Mouse (Mus musculus): ENCODE results near the gene Trap1. TPM values are rescaled to one million over a fixed set of nuclear protein-coding genes. Genes with fewer than 3 reads are reported as not detected.

Gene Trap1
- polyA plus RNA-seq, 1 experiment from 2014 or later: 68.3 TPM

DNA sequence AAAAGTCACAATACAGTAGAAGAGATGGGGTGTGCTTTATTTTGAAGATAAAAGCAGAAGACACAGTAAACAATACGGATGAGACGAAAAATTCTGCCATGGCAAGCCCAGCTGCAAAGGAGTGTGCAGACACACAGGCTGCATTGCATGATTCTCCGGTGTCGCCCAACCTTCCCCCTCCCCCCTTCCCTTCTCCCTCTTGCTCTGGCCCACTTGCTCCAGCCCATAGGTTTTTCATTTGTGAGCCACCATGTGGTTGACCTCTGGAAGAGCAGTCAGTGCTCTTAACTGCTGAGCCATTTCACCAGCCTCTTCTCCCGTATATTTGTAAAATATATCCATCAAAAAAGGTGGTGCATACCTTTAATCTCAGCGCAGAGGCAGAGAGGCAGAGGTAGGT lies 3.3 kb downstream of the Trap1 start:
- 79% methylated on average over 6 of the region's 6 CpGs for WGBS
- peaks cover 11% of the 10 kb centered on the region for H3K4me1 ChIP-seq
- H3K36me3 ChIP-seq (replicated peaks): no peaks in the 10 kb centered on the region
- no peaks in the 10 kb centered on the region for H3K9me3 ChIP-seq
- H3K4me2 ChIP-seq: no peak overlapping the region
- ATAC-seq (ENCODE audit: low FRiP score): no peak
- H3K4me3 ChIP-seq (replicated peaks): no peak overlapping the region
- H3K27ac ChIP-seq: no peak overlapping the region
- H3K27me3 ChIP-seq: no peaks in the 10 kb centered on the region
- no peak overlapping the region for H3K9ac ChIP-seq

DNA sequence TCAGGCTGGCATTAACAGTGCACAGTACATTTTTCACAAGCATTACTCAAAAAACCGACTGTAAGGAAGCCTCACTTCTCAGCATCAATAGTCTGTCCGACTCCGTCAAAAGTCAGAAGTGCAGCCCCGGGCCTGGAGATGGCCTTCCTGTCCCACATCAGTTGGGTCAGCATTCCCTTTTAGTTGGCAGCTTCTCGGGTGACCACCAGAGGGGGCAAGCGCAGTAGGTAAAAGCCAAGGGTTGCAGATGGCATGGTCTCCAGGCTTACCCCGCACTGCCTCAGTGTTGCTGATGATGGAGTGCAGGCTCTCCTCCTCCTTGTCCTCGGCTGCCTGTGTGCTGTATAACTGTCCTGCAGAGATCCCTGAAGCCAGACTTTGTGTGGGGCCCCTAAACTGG lies 9.0 kb downstream of the Trap1 start:
- Histone ChIP-seq H3K9me3 (no peaks in the 10 kb centered on the region), H3K27ac (no peak overlapping the region), H3K36me3 (replicated peaks) (peaks cover 46% of the 10 kb centered on the region), H3K9ac (no peak overlapping the region), H3K4me3 (replicated peaks) (no peak overlapping the region), H3K4me2 (no peak overlapping the region), H3K27me3 (no peaks in the 10 kb centered on the region), H3K4me1 (no peaks in the 10 kb centered on the region)
- ATAC-seq (ENCODE audit: low FRiP score): no peak
- WGBS: 62% methylated on average over 8 of the region's 8 CpGs

DNA sequence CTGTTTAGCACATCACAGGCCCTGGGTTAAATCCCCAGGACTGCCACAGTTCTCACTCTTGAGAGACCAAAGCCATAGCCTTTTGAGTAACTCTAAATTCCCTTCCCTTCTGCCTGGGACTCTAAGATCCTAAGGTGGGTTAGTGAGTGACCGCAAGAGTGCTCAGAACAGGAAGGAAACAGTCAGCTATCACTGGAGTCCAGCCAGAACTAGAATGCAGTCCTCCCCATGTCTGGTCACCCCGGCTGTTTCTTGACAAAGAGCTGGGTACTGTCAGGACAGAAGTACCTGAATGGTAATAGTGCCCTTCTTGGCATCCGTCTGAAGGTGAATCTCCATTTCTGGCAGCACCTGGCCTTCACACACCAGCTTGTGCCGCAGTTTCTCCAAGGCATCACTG lies 12.7 kb downstream of the Trap1 start:
- Histone ChIP-seq H3K9ac (no peak overlapping the region), H3K4me1 (no peaks in the 10 kb centered on the region), H3K27me3 (no peaks in the 10 kb centered on the region), H3K4me2 (no peak overlapping the region), H3K36me3 (replicated peaks) (peaks cover 76% of the 10 kb centered on the region), H3K27ac (no peak overlapping the region), H3K9me3 (no peaks in the 10 kb centered on the region), H3K4me3 (replicated peaks) (no peak overlapping the region)
- 96% methylated on average over 4 of the region's 4 CpGs for WGBS
- no peak for ATAC-seq (ENCODE audit: low FRiP score)

DNA sequence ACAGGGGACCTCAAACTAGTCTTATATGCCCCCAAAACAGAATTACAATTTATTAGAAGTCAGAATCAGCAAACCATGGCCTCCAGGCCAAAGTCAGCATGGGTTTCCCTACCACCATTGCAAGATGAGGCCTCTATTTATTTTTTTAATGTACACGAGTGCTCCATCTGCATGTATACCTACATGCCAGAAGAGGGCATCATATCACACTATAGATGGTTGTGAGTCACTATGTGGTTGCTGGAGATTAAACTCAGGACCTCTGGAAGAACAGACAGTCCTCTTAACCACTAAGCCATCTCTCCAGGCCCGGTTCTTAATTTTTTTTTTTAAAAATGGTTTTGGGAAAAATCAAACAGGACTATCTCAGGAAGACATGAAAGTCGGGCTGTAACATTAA lies 23.8 kb downstream of the Trap1 start:
- Histone ChIP-seq H3K27me3 (no peaks in the 10 kb centered on the region), H3K36me3 (replicated peaks) (peaks cover 72% of the 10 kb centered on the region), H3K4me3 (replicated peaks) (no peak overlapping the region), H3K27ac (no peak overlapping the region), H3K4me2 (no peak overlapping the region), H3K9ac (no peak overlapping the region), H3K9me3 (no peaks in the 10 kb centered on the region), H3K4me1 (no peaks in the 10 kb centered on the region)
- ATAC-seq (ENCODE audit: low FRiP score): no peak
- WGBS: 86% methylated on average over 3 of the region's 3 CpGs

DNA sequence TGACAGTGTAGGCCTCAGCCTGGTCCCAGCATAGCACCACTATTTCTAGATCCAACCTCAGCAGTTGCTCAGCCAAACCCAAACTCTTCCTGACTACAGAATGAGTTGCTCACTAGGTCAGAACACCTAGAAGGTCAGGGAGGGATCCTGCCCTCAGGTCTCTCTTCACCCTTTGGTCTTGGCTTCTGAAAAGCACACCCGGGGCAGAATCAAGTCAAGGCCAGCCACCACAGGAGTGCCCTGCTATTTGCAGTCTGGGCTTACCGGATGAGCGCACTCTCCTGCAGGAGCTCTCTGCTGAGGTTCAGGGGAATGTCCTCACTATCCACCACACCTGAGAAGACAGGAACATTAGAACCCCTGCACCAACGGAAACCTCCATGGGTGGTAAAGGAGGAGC lies 25.0 kb downstream of the Trap1 start:
- peaks cover 71% of the 10 kb centered on the region for H3K36me3 ChIP-seq (replicated peaks)
- no peaks in the 10 kb centered on the region for H3K4me1 ChIP-seq
- no peaks in the 10 kb centered on the region for H3K27me3 ChIP-seq
- no peak overlapping the region for H3K9ac ChIP-seq
- H3K4me2 ChIP-seq: no peak overlapping the region
- no peak overlapping the region for H3K27ac ChIP-seq
- H3K4me3 ChIP-seq (replicated peaks): no peak overlapping the region
- no peak for ATAC-seq (ENCODE audit: low FRiP score)
- no peaks in the 10 kb centered on the region for H3K9me3 ChIP-seq
- WGBS: 98% methylated on average over 4 of the region's 4 CpGs

DNA sequence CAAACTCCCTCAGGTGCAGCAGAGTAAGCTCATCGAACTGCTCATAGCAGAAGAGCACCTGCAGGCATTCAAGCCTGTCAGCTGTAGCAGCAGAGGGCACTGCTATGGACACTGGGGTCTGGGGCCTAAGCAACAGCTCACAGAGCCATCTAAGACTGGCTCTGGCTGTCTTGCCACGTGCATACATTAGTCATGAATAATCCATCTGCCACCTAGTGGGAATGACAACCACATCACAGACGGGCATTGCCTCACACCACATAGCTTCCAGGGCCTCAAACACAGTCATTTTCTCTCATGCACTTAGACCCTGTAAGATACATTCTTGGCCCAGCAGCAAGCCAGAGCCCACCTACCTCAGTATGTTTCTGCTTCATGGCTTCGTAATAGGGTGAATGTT lies 32.1 kb downstream of the Trap1 start:
- Histone ChIP-seq H3K4me1 (no peaks in the 10 kb centered on the region), H3K27ac (no peak overlapping the region), H3K36me3 (replicated peaks) (peaks cover 75% of the 10 kb centered on the region), H3K4me3 (replicated peaks) (no peak overlapping the region), H3K9me3 (no peaks in the 10 kb centered on the region), H3K9ac (no peak overlapping the region), H3K27me3 (no peaks in the 10 kb centered on the region), H3K4me2 (no peak overlapping the region)
- no peak for ATAC-seq (ENCODE audit: low FRiP score)
- 80% methylated on average over 4 of the region's 4 CpGs for WGBS

DNA sequence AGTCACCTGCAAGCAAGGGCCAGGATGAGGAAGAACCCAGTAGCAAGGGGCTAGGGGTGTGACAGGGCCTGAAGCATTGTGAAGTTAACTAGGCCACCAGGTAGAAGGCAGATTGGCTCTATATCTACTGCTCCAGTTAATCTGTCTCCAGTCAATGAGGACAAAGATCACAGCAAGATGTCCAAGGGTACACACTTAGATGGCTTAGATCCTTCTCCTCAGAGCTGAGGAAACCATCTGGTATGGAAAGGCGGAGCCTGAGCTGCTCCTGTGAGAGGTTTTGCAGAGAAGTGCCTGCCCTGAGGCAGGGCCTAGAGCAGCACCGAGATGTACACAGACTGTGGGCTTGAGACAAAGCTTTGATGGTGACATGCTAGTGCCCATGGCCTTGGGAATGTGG lies 33.5 kb downstream of the Trap1 start:
- WGBS: 99% methylated on average over 2 of the region's 2 CpGs
- H3K36me3 ChIP-seq (replicated peaks): peaks cover 76% of the 10 kb centered on the region
- no peak for ATAC-seq (ENCODE audit: low FRiP score)

DNA sequence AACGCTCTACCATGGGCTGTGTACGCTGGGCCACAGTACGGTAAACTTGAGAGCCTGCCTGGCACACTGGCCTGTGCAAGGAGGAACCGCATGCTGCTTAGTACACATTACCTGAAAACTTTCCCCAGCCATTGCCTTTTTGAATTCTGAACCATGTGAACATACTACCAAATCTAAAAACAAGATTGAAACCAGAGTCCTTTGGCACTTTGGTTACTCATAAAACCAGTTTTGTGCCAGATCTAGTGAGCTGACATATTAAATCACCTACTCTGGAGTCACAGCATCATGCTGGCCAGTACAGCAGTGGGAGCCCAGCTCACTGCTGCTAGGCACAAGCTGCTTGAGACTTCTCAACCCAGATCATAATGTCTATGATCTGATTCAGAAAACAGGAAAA lies 36.0 kb downstream of the Trap1 start:
- H3K4me2 ChIP-seq: no peak overlapping the region
- H3K9me3 ChIP-seq: no peaks in the 10 kb centered on the region
- no peak overlapping the region for H3K4me3 ChIP-seq (replicated peaks)
- WGBS: over 99% methylated on average over 4 of the region's 4 CpGs
- no peaks in the 10 kb centered on the region for H3K27me3 ChIP-seq
- H3K27ac ChIP-seq: no peak overlapping the region
- H3K36me3 ChIP-seq (replicated peaks): peaks cover 76% of the 10 kb centered on the region
- no peaks in the 10 kb centered on the region for H3K4me1 ChIP-seq
- no peak overlapping the region for H3K9ac ChIP-seq
- no peak for ATAC-seq (ENCODE audit: low FRiP score)

More for the DNA sequence above, 33.5 kb downstream of the Trap1 start:
- Histone ChIP-seq H3K9ac (no peak overlapping the region), H3K27me3 (no peaks in the 10 kb centered on the region), H3K4me3 (replicated peaks) (no peak overlapping the region), H3K4me2 (no peak overlapping the region), H3K27ac (no peak overlapping the region), H3K9me3 (no peaks in the 10 kb centered on the region), H3K4me1 (no peaks in the 10 kb centered on the region)

DNA sequence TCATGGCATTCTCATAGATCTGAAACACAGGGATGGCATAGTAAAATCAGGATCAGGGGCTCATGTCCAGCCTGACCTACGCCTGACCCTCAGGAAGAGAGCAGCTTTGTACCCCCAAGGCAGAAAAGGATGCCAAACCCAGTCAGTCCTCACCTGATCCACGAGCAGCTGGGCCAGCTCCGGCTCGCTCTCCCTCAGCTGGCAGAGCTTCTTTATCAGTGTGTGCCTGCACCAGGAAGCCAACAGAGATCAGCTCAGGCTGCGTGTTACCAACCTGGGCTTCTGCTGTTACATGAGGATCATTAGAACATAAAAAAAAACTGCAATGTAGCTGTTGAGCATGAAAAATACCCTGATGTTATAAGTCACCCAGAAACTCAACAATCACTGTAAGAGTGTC lies 37.4 kb downstream of the Trap1 start:
- H3K27ac ChIP-seq: no peak overlapping the region
- H3K4me1 ChIP-seq: no peaks in the 10 kb centered on the region
- no peaks in the 10 kb centered on the region for H3K27me3 ChIP-seq
- no peaks in the 10 kb centered on the region for H3K9me3 ChIP-seq
- ATAC-seq (ENCODE audit: low FRiP score): no peak
- no peak overlapping the region for H3K9ac ChIP-seq
- peaks cover 67% of the 10 kb centered on the region for H3K36me3 ChIP-seq (replicated peaks)
- no peak overlapping the region for H3K4me3 ChIP-seq (replicated peaks)
- WGBS: 88% methylated on average over 5 of the region's 5 CpGs
- no peak overlapping the region for H3K4me2 ChIP-seq

DNA sequence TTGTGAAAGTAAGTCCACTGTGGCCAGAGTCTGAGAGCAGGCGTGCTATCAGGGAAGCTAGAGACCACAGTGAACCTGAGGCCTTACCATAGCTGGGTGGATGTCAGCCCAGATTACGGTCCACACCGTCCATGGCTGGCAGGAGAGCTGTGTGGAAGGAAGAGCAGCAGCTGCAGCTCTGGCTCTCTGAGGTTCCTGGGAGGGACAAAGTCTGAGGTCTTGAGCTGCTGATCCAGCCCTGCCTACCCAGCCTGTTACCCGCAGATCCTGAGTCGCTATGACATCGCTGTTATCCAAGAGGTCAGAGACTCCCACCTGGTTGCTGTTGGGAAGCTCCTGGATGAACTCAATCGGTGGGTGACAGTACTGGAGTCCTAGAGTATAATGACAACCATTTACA lies 39.9 kb downstream of the Trap1 start:
- Histone ChIP-seq H3K27me3 (no peaks in the 10 kb centered on the region), H3K4me1 (no peaks in the 10 kb centered on the region), H3K4me3 (replicated peaks) (no peak overlapping the region), H3K36me3 (replicated peaks) (peaks cover 48% of the 10 kb centered on the region), H3K27ac (no peak overlapping the region), H3K4me2 (no peak overlapping the region), H3K9me3 (no peaks in the 10 kb centered on the region), H3K9ac (no peak overlapping the region)
- whole genome bisulfite sequencing: 94% methylated on average over 7 of the region's 7 CpGs
- ATAC-seq (ENCODE audit: low FRiP score): no peak

DNA sequence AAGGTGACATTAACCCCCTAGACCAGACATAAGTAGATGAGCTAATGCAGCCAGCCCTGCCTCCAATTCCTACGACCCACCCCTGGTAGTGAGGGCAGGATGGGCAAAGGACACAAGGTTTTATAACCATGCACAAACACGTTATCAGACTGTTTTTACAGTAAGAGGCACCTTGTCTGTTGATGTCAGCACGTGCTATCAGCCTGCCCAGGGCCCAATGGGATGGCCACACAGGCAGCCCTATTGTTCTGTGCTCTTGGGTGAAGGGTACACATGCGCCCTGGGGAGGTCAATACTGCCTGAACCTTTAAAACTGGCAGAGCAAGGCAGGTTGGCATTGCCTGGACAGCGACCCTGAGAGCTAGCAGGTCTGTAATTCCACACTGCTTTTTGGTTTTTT lies 40.8 kb downstream of the Trap1 start, which contains the start of gene Dnase1:
Gene Dnase1 (plus strand): TSS at position 136 of the 400 bp plus-strand sequence.
- ATAC-seq (ENCODE audit: low FRiP score): no peak
- Histone ChIP-seq H3K9ac (no peak within 1 kb of the TSS), H3K27me3 (no peaks in the 10 kb centered on the region), H3K36me3 (replicated peaks) (peaks cover 48% of the 10 kb centered on the region), H3K27ac (no peak within 1 kb of the TSS), H3K4me1 (no peaks in the 10 kb centered on the region), H3K4me3 (replicated peaks) (no peak within 1 kb of the TSS), H3K4me2 (no peak within 1 kb of the TSS), H3K9me3 (no peaks in the 10 kb centered on the region)
- WGBS: 93% methylated on average over 5 of the region's 5 CpGs

DNA sequence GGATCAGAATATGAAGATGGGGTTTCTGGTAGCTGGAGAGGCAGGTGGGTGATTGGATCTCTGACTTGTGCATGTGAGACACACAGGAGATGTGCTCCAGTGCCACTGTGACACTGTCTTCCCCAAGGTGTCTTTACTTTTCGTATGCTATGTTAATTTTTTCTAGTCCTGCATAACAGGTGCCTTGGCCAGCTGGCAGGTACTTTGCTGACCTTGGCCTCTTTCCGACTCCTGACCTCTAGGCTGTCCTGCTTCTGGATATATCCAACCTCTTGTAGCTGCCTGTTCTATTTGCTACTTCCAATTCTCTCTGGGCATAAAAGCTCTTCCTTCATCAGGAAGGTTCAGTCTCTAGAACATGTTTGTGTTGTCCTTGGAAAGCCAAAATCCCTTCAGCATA lies 42.1 kb downstream of the Trap1 start:
- no peaks in the 10 kb centered on the region for H3K9me3 ChIP-seq
- H3K4me1 ChIP-seq: no peaks in the 10 kb centered on the region
- H3K27ac ChIP-seq: no peak overlapping the region
- H3K4me2 ChIP-seq: no peak overlapping the region
- peaks cover 42% of the 10 kb centered on the region for H3K36me3 ChIP-seq (replicated peaks)
- no peak overlapping the region for H3K9ac ChIP-seq
- no peak overlapping the region for H3K4me3 ChIP-seq (replicated peaks)
- ATAC-seq (ENCODE audit: low FRiP score): no peak
- no peaks in the 10 kb centered on the region for H3K27me3 ChIP-seq
- WGBS: 89% methylated on average over 2 of the region's 2 CpGs

DNA sequence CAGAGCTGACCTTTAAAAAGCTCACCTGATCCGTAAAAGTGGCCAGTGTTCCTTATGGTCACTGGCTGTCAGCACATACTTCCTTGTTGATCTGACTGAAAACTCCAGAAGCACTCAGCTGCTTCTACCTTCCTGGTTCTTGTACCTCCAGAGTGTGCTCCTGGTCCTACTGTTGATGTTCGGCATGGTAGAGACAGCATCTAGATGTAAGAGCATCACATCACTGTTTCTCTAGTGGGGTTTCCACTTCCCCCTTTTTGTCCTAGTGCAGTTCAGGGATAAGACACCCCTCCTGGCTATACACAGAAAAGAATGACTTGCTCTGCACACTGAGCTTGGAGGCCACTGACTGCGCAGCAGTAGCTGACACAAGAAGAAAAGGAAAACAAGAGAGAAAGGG lies 43.2 kb downstream of the Trap1 start:
- WGBS: 81% methylated on average over 3 of the region's 3 CpGs
- Histone ChIP-seq H3K4me2 (no peak overlapping the region), H3K27me3 (no peaks in the 10 kb centered on the region), H3K36me3 (replicated peaks) (peaks cover 32% of the 10 kb centered on the region), H3K4me3 (replicated peaks) (no peak overlapping the region), H3K4me1 (no peaks in the 10 kb centered on the region), H3K9ac (no peak overlapping the region), H3K27ac (no peak overlapping the region), H3K9me3 (no peaks in the 10 kb centered on the region)
- no peak for ATAC-seq (ENCODE audit: low FRiP score)

DNA sequence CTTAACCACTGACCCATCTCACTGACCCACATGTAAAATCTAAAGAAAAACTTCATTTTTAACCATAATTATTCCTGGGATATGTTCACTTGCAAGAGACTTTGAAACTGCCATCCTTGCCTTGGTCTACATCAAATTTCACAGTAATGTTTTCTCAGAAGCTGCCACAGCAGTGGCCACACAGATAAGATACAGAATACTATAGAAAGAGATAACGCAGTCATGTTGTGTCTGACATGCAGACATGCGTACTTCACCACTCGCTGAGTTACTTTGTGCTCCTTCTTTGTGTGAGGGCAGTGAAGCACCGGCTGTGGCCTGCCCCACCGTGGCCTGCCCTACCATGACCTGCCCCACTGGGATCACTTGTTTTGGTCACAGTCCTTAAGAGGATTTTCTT lies 43.7 kb downstream of the Trap1 start:
- H3K27me3 ChIP-seq: no peaks in the 10 kb centered on the region
- no peak overlapping the region for H3K9ac ChIP-seq
- no peak overlapping the region for H3K27ac ChIP-seq
- H3K36me3 ChIP-seq (replicated peaks): peaks cover 27% of the 10 kb centered on the region
- no peak overlapping the region for H3K4me2 ChIP-seq
- H3K4me3 ChIP-seq (replicated peaks): no peak overlapping the region
- ATAC-seq (ENCODE audit: low FRiP score): no peak
- no peaks in the 10 kb centered on the region for H3K9me3 ChIP-seq
- 63% methylated on average over 5 of the region's 5 CpGs for WGBS
- H3K4me1 ChIP-seq: no peaks in the 10 kb centered on the region
